Mouse (Mus musculus): ENCODE measurements at regions not wholly inside any gene's neighbourhood (a gene's known extent, or its start where the extent isn't known, plus 50 kb on each side); places are given as distances from the start of the nearest gene placed in this dataset.
"Not testable (repeated sequence)": the region's sequence is repeated elsewhere in the genome, so short reads cannot be mapped to it uniquely, and the experiment has no call there.

GRCm38 (mm10) chr14:71113198-71113597 lies 513.6 kb upstream of the Fam160b2 start:
- no peak for DNase-seq (ENCODE audit: low read depth, low spot score)

GRCm38 (mm10) chr14:71104617-71105016 lies 505.0 kb upstream of the Fam160b2 start:
- DNase-seq (ENCODE audit: low read depth, low spot score), result no peak

- no peak for DNase-seq (ENCODE audit: low read depth, low spot score)
Measured at GRCm38 (mm10) chr14:71103955-71104354, 504.3 kb upstream of the Fam160b2 start.

- DNase-seq (ENCODE audit: low read depth, low spot score), result no peak
Measured at GRCm38 (mm10) chr14:71095661-71096422, 496.2 kb upstream of the Fam160b2 start.

GRCm38 (mm10) chr14:71092626-71093326 lies 493.1 kb upstream of the Fam160b2 start:
- DNase-seq (ENCODE audit: low read depth, low spot score), result no peak

- DNase-seq (ENCODE audit: low read depth, low spot score), result no peak
Measured at GRCm38 (mm10) chr14:71085721-71086120, 486.1 kb upstream of the Fam160b2 start.

GRCm38 (mm10) chr14:71082327-71082726 lies 482.7 kb upstream of the Fam160b2 start:
- no peak for DNase-seq (ENCODE audit: low read depth, low spot score)

- DNase-seq (ENCODE audit: low read depth, low spot score), result no peak
Measured at GRCm38 (mm10) chr14:71075671-71076070, 476.0 kb upstream of the Fam160b2 start.

GRCm38 (mm10) chr14:71074019-71074418 lies 474.4 kb upstream of the Fam160b2 start:
- DNase-seq (ENCODE audit: low read depth, low spot score), result no peak

- no peak for DNase-seq (ENCODE audit: low read depth, low spot score)
Measured at GRCm38 (mm10) chr14:71065669-71066068, 466.0 kb upstream of the Fam160b2 start.

GRCm38 (mm10) chr14:71056601-71057000 lies 457.0 kb upstream of the Fam160b2 start:
- no peak for DNase-seq (ENCODE audit: low read depth, low spot score)

GRCm38 (mm10) chr14:71055480-71055879 lies 455.8 kb upstream of the Fam160b2 start:
- no peak for DNase-seq (ENCODE audit: low read depth, low spot score)

GRCm38 (mm10) chr14:71053788-71054641 lies 454.4 kb upstream of the Fam160b2 start:
- DNase-seq (ENCODE audit: low read depth, low spot score), result no peak

- DNase-seq (ENCODE audit: low read depth, low spot score), result no peak
Measured at GRCm38 (mm10) chr14:71047096-71047495, 447.5 kb upstream of the Fam160b2 start.

- not testable (repeated sequence) for DNase-seq (ENCODE audit: low read depth, low spot score)
Measured at GRCm38 (mm10) chr14:71043879-71044770, 444.5 kb upstream of the Fam160b2 start.

- DNase-seq (ENCODE audit: low read depth, low spot score), result no peak
Measured at GRCm38 (mm10) chr14:71036620-71037019, 437.0 kb upstream of the Fam160b2 start.

GRCm38 (mm10) chr14:71033586-71033985 lies 434.0 kb upstream of the Fam160b2 start:
- DNase-seq (ENCODE audit: low read depth, low spot score), result no peak

GRCm38 (mm10) chr14:71030164-71030880 lies 430.7 kb upstream of the Fam160b2 start:
- no peak for DNase-seq (ENCODE audit: low read depth, low spot score)
